Mouse (Mus musculus): ENCODE data around the gene Uba7. TPM values are rescaled to one million over a fixed set of nuclear protein-coding genes. Genes with fewer than 3 reads are reported as not detected.

Uba7 gene
- polyA plus RNA-seq, 1 experiment: 0.51 TPM

DNA sequence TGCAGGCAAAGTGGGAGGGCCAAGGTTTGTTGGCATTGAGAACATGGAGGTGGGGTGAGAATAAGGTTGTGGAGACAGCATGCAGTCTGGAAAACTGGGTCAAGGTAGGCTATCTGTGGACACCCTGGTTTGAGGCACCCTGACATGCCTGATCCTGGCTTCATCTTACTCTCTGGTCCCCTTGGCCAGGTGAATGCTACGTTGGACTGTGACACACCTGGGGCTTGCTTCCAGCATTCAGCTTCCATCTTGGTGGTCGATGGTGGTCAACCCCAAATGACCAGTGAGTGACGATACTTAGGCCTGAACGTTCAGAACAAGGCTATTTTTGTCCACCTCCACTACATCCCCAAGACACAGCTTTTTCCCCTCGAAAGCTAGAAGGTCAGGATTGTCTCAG lies 20.7 kb downstream of the Uba7 start, which contains the start of gene Gm20662:
TSS of gene Gm20662 (plus strand) at position 301 of the 400 bp plus-strand sequence.
- Histone ChIP-seq H3K79me3 (ENCODE audit: low read depth) (no peaks in the 10 kb centered on the region), H3K27me3 (ENCODE audit: control insufficient read depth, insufficient read depth, insufficient read length) (peaks cover 31% of the 10 kb centered on the region), H3K4me3 (ENCODE audit: insufficient read depth, poor library complexity, severe bottlenecking) (no peak within 1 kb of the TSS), H3K79me2 (ENCODE audit: control insufficient read depth, insufficient read depth) (no peaks in the 10 kb centered on the region), H3ac (ENCODE audit: control insufficient read depth, insufficient read length, low read depth) (no peak within 1 kb of the TSS), H3K36me3 (ENCODE audit: control insufficient read depth, insufficient read depth) (no peaks in the 10 kb centered on the region)
- no peak for TF ChIP-seq FOSL1 (IDR thresholded peaks at IDR 0.05; ENCODE audit: insufficient read depth, low read length, poor library complexity, severe bottlenecking)
- no peak for TF ChIP-seq CEBPB (IDR thresholded peaks at IDR 0.05; ENCODE audit: low read depth)
- no peak for TF ChIP-seq MYOD1 (IDR thresholded peaks at IDR 0.05; ENCODE audit: control insufficient read depth, insufficient read length, low read depth)
- no peak for TF ChIP-seq MAX (IDR thresholded peaks at IDR 0.05)
- no peak for TF ChIP-seq USF1 (IDR thresholded peaks at IDR 0.05; ENCODE audit: low read depth)
- TF ChIP-seq CTCF (IDR thresholded peaks at IDR 0.05; ENCODE audit: control insufficient read depth, insufficient read depth, insufficient read length): no peak
- no peak for TF ChIP-seq MYOG (IDR thresholded peaks at IDR 0.05; ENCODE audit: control insufficient read depth, extremely low read depth, insufficient read length)

DNA sequence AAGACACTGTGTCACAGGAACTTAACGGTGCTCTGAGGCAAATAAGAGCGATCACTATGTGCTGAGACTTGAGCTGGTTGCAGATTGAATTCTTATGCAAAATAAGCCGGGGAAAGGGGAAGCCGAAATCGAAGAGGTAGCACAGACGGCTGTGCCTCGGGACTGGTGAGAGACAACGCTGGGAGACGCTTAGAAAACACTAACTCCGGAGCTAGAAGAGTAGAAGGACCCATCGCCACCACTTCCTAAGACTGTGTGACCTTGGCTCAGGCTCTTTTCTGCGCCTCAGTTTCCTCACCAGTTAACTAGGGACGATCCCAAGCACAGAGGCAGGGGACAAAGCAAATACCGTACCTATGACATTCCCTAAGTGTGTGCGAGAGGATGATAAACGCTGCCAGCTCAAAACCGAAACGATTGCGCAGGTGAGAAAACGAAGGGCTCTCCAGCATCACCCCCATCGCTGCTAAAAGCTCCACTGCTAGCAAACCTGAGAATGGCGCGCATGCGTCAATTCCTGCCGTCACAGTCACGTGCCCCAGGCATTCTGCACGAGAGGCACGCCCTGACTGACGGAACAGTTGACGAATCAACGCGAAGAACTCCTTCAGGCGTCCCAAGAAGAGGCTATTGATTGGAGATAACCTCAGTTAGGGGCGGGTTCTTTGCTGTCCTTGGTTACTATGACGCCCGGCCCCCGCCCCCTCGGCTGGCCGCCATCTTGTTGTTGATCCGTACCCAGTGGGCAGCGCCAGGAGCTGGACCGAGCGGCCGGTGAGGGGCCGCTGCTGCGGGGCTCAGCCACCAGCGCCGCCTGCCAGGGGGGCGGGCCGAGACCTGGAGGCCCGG lies 26.8 kb downstream of the Uba7 start, which contains the start of gene Ip6k1:
TSS of gene Ip6k1 (plus strand) at position 580 of the 849 bp plus-strand sequence.
- Histone ChIP-seq H3K79me2 (ENCODE audit: control insufficient read depth, insufficient read depth) (peaks cover 47% of the 10 kb centered on the region), H3K4me3 (ENCODE audit: insufficient read depth, poor library complexity, severe bottlenecking) (peak within 1 kb of the TSS; percentile 75), H3K36me3 (ENCODE audit: control insufficient read depth, insufficient read depth) (no peaks in the 10 kb centered on the region), H3K79me3 (ENCODE audit: low read depth) (peaks cover 22% of the 10 kb centered on the region), H3ac (ENCODE audit: control insufficient read depth, insufficient read length, low read depth) (peak within 1 kb of the TSS; percentile 96), H3K27me3 (ENCODE audit: control insufficient read depth, insufficient read depth, insufficient read length) (peaks cover 26% of the 10 kb centered on the region)
- TF ChIP-seq MYOG (IDR thresholded peaks at IDR 0.05; ENCODE audit: control insufficient read depth, extremely low read depth, insufficient read length) (no peak), MAX (IDR thresholded peaks at IDR 0.05) (peak; percentile 47), CEBPB (IDR thresholded peaks at IDR 0.05; ENCODE audit: low read depth) (no peak), USF1 (IDR thresholded peaks at IDR 0.05; ENCODE audit: low read depth) (peak; percentile 100), CTCF (IDR thresholded peaks at IDR 0.05; ENCODE audit: control insufficient read depth, insufficient read depth, insufficient read length) (no peak), FOSL1 (IDR thresholded peaks at IDR 0.05; ENCODE audit: insufficient read depth, low read length, poor library complexity, severe bottlenecking) (no peak), MYOD1 (IDR thresholded peaks at IDR 0.05; ENCODE audit: control insufficient read depth, insufficient read length, low read depth) (no peak)

DNA sequence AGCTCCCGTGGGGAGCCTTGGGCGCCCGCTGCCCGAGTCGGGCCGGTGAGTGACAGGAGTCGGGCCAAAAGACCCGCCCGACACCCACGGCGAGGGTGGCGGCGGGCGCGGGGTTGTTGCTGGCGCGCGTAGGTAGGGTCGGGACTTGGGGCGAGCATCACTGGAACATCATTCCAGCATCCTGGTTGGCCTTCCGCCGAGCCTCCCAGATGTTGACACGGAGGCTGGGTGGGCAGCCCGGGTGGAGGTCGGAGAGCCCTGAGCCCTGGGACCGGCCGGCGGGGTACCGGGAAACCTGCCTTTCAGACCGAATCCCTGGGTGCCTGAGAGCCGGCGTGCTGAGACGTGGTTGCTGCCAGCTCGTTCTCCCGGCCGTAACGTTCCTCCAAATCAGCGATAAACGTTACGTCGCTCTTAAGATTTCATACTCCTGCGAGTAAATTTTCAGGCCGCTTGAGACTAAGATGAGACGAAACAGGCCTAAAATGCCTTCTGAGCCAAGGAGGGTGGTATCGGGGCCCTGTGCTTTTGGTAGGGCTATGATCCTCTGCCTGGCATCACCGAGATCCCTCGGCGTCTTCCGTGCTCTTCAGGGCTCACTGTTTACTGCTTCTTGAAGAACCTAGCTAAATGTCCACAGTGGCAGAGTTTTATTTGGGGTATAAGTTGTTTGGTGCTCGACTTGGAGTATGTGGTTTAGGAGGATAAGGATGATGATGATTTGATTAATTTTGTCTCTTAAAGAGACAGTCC lies 27.6 kb downstream of the Uba7 start:
- Histone ChIP-seq H3ac (ENCODE audit: control insufficient read depth, insufficient read length, low read depth) (peak overlapping the region; percentile 96), H3K36me3 (ENCODE audit: control insufficient read depth, insufficient read depth) (no peaks in the 10 kb centered on the region), H3K4me3 (ENCODE audit: insufficient read depth, poor library complexity, severe bottlenecking) (peak overlapping the region; percentile 75), H3K79me3 (ENCODE audit: low read depth) (peaks cover 24% of the 10 kb centered on the region), H3K79me2 (ENCODE audit: control insufficient read depth, insufficient read depth) (peaks cover 55% of the 10 kb centered on the region), H3K27me3 (ENCODE audit: control insufficient read depth, insufficient read depth, insufficient read length) (peaks cover 18% of the 10 kb centered on the region)
- no peak for TF ChIP-seq MYOD1 (IDR thresholded peaks at IDR 0.05; ENCODE audit: control insufficient read depth, insufficient read length, low read depth)
- no peak for TF ChIP-seq CEBPB (IDR thresholded peaks at IDR 0.05; ENCODE audit: low read depth)
- TF ChIP-seq FOSL1 (IDR thresholded peaks at IDR 0.05; ENCODE audit: insufficient read depth, low read length, poor library complexity, severe bottlenecking): no peak
- no peak for TF ChIP-seq USF1 (IDR thresholded peaks at IDR 0.05; ENCODE audit: low read depth)
- no peak for TF ChIP-seq MYOG (IDR thresholded peaks at IDR 0.05; ENCODE audit: control insufficient read depth, extremely low read depth, insufficient read length)
- no peak for TF ChIP-seq MAX (IDR thresholded peaks at IDR 0.05)
- no peak for TF ChIP-seq CTCF (IDR thresholded peaks at IDR 0.05; ENCODE audit: control insufficient read depth, insufficient read depth, insufficient read length)

GRCm38 (mm10) chr9:108003531-108003890 lies 28.2 kb downstream of the Uba7 start:
- TF ChIP-seq MAX (IDR thresholded peaks at IDR 0.05) (no peak), MYOG (IDR thresholded peaks at IDR 0.05; ENCODE audit: control insufficient read depth, extremely low read depth, insufficient read length) (no peak), CTCF (IDR thresholded peaks at IDR 0.05; ENCODE audit: control insufficient read depth, insufficient read depth, insufficient read length) (no peak), FOSL1 (IDR thresholded peaks at IDR 0.05; ENCODE audit: insufficient read depth, low read length, poor library complexity, severe bottlenecking) (no peak)
- no peaks in the 10 kb centered on the region for H3K36me3 ChIP-seq (ENCODE audit: control insufficient read depth, insufficient read depth)
- H3K79me3 ChIP-seq (ENCODE audit: low read depth): peaks cover 27% of the 10 kb centered on the region
- H3K79me2 ChIP-seq (ENCODE audit: control insufficient read depth, insufficient read depth): peaks cover 61% of the 10 kb centered on the region
- peak overlapping the region; percentile 75 for H3K4me3 ChIP-seq (ENCODE audit: insufficient read depth, poor library complexity, severe bottlenecking)
- H3K27me3 ChIP-seq (ENCODE audit: control insufficient read depth, insufficient read depth, insufficient read length): peaks cover 13% of the 10 kb centered on the region
- H3ac ChIP-seq (ENCODE audit: control insufficient read depth, insufficient read length, low read depth): peak overlapping the region; percentile 25

GRCm38 (mm10) chr9:108008041-108008440 lies 32.7 kb downstream of the Uba7 start:
- TF ChIP-seq CTCF (IDR thresholded peaks at IDR 0.05; ENCODE audit: control insufficient read depth, insufficient read depth, insufficient read length): no peak
- TF ChIP-seq USF1 (IDR thresholded peaks at IDR 0.05; ENCODE audit: low read depth): no peak
- TF ChIP-seq MYOG (IDR thresholded peaks at IDR 0.05; ENCODE audit: control insufficient read depth, extremely low read depth, insufficient read length): no peak
- TF ChIP-seq MAX (IDR thresholded peaks at IDR 0.05): no peak
- no peak for TF ChIP-seq FOSL1 (IDR thresholded peaks at IDR 0.05; ENCODE audit: insufficient read depth, low read length, poor library complexity, severe bottlenecking)
- TF ChIP-seq CEBPB (IDR thresholded peaks at IDR 0.05; ENCODE audit: low read depth): no peak
- no peak for TF ChIP-seq MYOD1 (IDR thresholded peaks at IDR 0.05; ENCODE audit: control insufficient read depth, insufficient read length, low read depth)
- Histone ChIP-seq H3K4me3 (ENCODE audit: insufficient read depth, poor library complexity, severe bottlenecking) (no peak overlapping the region), H3ac (ENCODE audit: control insufficient read depth, insufficient read length, low read depth) (no peak overlapping the region), H3K79me3 (ENCODE audit: low read depth) (peaks cover 45% of the 10 kb centered on the region), H3K79me2 (ENCODE audit: control insufficient read depth, insufficient read depth) (peaks cover 99% of the 10 kb centered on the region), H3K27me3 (ENCODE audit: control insufficient read depth, insufficient read depth, insufficient read length) (no peaks in the 10 kb centered on the region), H3K36me3 (ENCODE audit: control insufficient read depth, insufficient read depth) (no peaks in the 10 kb centered on the region)
